ENCODE assay signal across 8 mouse cellular contexts in genomic region chr4:101646857-101647195, GRCm38 (mm10). TPM values are rescaled to one million over a fixed set of nuclear protein-coding genes. Genes with fewer than 3 reads are reported as not detected.
A peak's percentile ranks its signal among the peaks of the same experiment; 100 is the strongest.
DNase-seq lines count a peak whose midpoint lies in the region; ATAC-seq and TF ChIP-seq lines count a peak whose summit lies in the region.

No protein-coding gene starts in this region.

- 0 out of 2 replicates have a peak, but pooled peaks have one; percentile 6 for ATAC-seq in heart, embryonic 14.5 days (ENCODE audit: insufficient number of reproducible peaks, insufficient read depth, low FRiP score, low read depth)
- no peak for ATAC-seq in G1E (ENCODE audit: extremely low read depth, insufficient number of reproducible peaks, low FRiP score, poor library complexity, severe bottlenecking)
- no peak; the same call in 1 of the 2 replicates for ATAC-seq in hindbrain, embryonic 11.5 days (ENCODE audit: low FRiP score)

- no peak for TF ChIP-seq CTCF in G1E (IDR thresholded peaks at IDR 0.05; ENCODE audit: low read depth, low read length)

- H3K4me3 ChIP-seq in heart, embryonic 14.5 days (ENCODE audit: control insufficient read depth in 1 of 2, insufficient read depth in 1 of 2, low read depth in 1 of 2, low read length in 2 of 2) = peak overlapping the region; percentile 73 to 90
- H3K4me3 ChIP-seq in G1E (ENCODE audit: low read depth, low read length) = peak overlapping the region; percentile 86
- peak overlapping the region; percentile 88 for H3K4me3 ChIP-seq in hindbrain, embryonic 11.5 days (ENCODE audit: low read depth, low read length)
- H3K4me3 ChIP-seq in megakaryocyte, embryonic 14.5 days (replicated peaks) = peak overlapping the region; percentile 95

- 0% methylated on average over 8 of the region's 8 CpGs for WGBS in heart, embryonic 14.5 days
- under 1% methylated on average over 8 of the region's 8 CpGs for WGBS in hindbrain, embryonic 11.5 days

- no peaks in the 10 kb centered on the region for H3K9me3 ChIP-seq in heart, embryonic 14.5 days (ENCODE audit: control insufficient read depth, low read length)
- no peaks in the 10 kb centered on the region for H3K9me3 ChIP-seq in G1E (replicated peaks)
- H3K9me3 ChIP-seq in hindbrain, embryonic 11.5 days (ENCODE audit: control insufficient read depth, low read length) = no peaks in the 10 kb centered on the region
- no peaks in the 10 kb centered on the region for H3K9me3 ChIP-seq in megakaryocyte, embryonic 14.5 days

- H3K9ac ChIP-seq in heart, embryonic 14.5 days (ENCODE audit: low read length) = peak overlapping the region; percentile 69
- H3K9ac ChIP-seq in hindbrain, embryonic 11.5 days (ENCODE audit: low read depth, low read length) = peak overlapping the region; percentile 45; the same call in 1 of the 2 replicates

- no peaks in the 10 kb centered on the region for H3K36me3 ChIP-seq in heart, embryonic 14.5 days (ENCODE audit: control insufficient read depth, insufficient read depth, low read length)
- peaks cover 13% of the 10 kb centered on the region for H3K36me3 ChIP-seq in G1E (replicated peaks)
- H3K36me3 ChIP-seq in hindbrain, embryonic 11.5 days (ENCODE audit: control insufficient read depth, insufficient read depth, low read length) = no peaks in the 10 kb centered on the region
- peaks cover 16% of the 10 kb centered on the region for H3K36me3 ChIP-seq in megakaryocyte, embryonic 14.5 days (replicated peaks; ENCODE audit: low read length)

- H3K4me1 ChIP-seq in heart, embryonic 14.5 days (ENCODE audit: control insufficient read depth in 2 of 2, insufficient read depth in 2 of 2, low read length in 2 of 2) = peaks cover 2 to 7% of the 10 kb centered on the region in 2 experiments; a peak in 3 of 4 replicates
- H3K4me1 ChIP-seq in G1E (ENCODE audit: insufficient read depth, low read depth, low read length) = peaks cover 57% of the 10 kb centered on the region
- H3K4me1 ChIP-seq in hindbrain, embryonic 11.5 days (replicated peaks; ENCODE audit: control insufficient read depth, insufficient read depth, low read length) = no peaks in the 10 kb centered on the region
- H3K4me1 ChIP-seq in megakaryocyte, embryonic 14.5 days = peaks cover 36% of the 10 kb centered on the region

- peak overlapping the region; percentile 74 for H3K4me2 ChIP-seq in heart, embryonic 14.5 days (ENCODE audit: low read length)
- peak overlapping the region; percentile 49 for H3K4me2 ChIP-seq in hindbrain, embryonic 11.5 days (replicated peaks; ENCODE audit: low read depth, low read length)

- no peaks in the 10 kb centered on the region for H3K27me3 ChIP-seq in heart, embryonic 14.5 days (ENCODE audit: control insufficient read depth, insufficient read depth, low read length)
- H3K27me3 ChIP-seq in G1E (ENCODE audit: insufficient read depth, low read length) = no peaks in the 10 kb centered on the region
- no peaks in the 10 kb centered on the region for H3K27me3 ChIP-seq in hindbrain, embryonic 11.5 days (ENCODE audit: control insufficient read depth, insufficient read depth, low read length)
- no peaks in the 10 kb centered on the region for H3K27me3 ChIP-seq in megakaryocyte, embryonic 14.5 days (replicated peaks)

- peak overlapping the region; percentile 79 to 89 for H3K27ac ChIP-seq in heart, embryonic 14.5 days (replicated peaks in 1 of 2; ENCODE audit: control insufficient read depth in 1 of 2, insufficient read depth in 1 of 2, low read depth in 2 of 2, low read length in 2 of 2)
- no peak overlapping the region for H3K27ac ChIP-seq in hindbrain, embryonic 11.5 days (ENCODE audit: low read depth, low read length)

- no peak for DNase-seq in heart, adult 18-20 months
- DNase-seq in G1E (ENCODE audit: low spot score) = no peak
- no peak for DNase-seq in hindbrain, embryonic 11.5 days (ENCODE audit: low spot score)
- DNase-seq in adrenal gland, adult 2 months = no peak
- DNase-seq in urinary bladder, adult 18-20 months (ENCODE audit: low spot score in 2 of 2) = no peak
- no peak for DNase-seq in thymus, postnatal 0 days (ENCODE audit: low spot score)

RNA-seq across cellular contexts. Expression of gene Leprot, which starts 0.7 kb away (rescaled TPM):
- 84.4 and 85.3 TPM in 2 replicates for polyA plus RNA-seq in heart, embryonic 14.5 days (2014; fragmentation: Nextera tagmentation; extraction: Ambion mirVana)
- total RNA-seq in heart, adult 18-20 months (2021) = 10 to 100 TPM; 22.3 to 27.5 TPM
- total RNA-seq in G1E (2014; fragmentation: Nextera tagmentation) (36.8 and 44.3 TPM in 2 replicates), G1E (2017) (121 and 129 TPM in 2 replicates)
- 6.1 and 10.4 TPM in 2 replicates for polyA plus RNA-seq in G1E (2012)
- 78.1 and 83.3 TPM in 2 replicates for polyA plus RNA-seq in hindbrain, embryonic 11.5 days (2014; fragmentation: Nextera tagmentation; extraction: Ambion mirVana)
- 4.6 TPM in 1 of 2 replicates, not detected in the other for polyA plus RNA-seq in megakaryocyte, embryonic 14.5 days (2012; ENCODE audit: insufficient read depth, low replicate concordance)
- 10 to 100 TPM; 56.2 to 59.5 TPM for total RNA-seq in adrenal gland, adult 2 months (2021)
- 25.9 and 51.4 TPM in 2 replicates for polyA plus RNA-seq in adrenal gland, adult 2 months (2012; rRNA removed)
- 51.0 and 54.9 TPM in 2 replicates for polyA plus RNA-seq in thymus, postnatal 0 days (2015; fragmentation: Nextera tagmentation; extraction: Ambion mirVana)
